Mouse (Mus musculus): ENCODE data around the gene Rptor. TPM values are rescaled to one million over a fixed set of nuclear protein-coding genes. Genes with fewer than 3 reads are reported as not detected.

Rptor gene
- polyA plus RNA-seq (2015; fragmentation: Nextera tagmentation; extraction: Ambion mirVana): 9.1 and 9.9 TPM in 2 replicates

GRCm38 (mm10) chr11:119602763-119603526 lies at the start of gene Rptor:
Gene Rptor (plus strand): TSS chr11:119602905.
- Histone ChIP-seq H3K27ac (ENCODE audit: low read length) (peak within 1 kb of the TSS; percentile 82), H3K4me1 (ENCODE audit: insufficient read depth, low read length) (peaks cover 12% of the 10 kb centered on the region), H3K36me3 (ENCODE audit: insufficient read depth, low read length) (0 out of 2 replicates have a peak, but pooled peaks cover 2% of the 10 kb centered on the region), H3K4me2 (replicated peaks; ENCODE audit: low read depth, low read length) (peak within 1 kb of the TSS; percentile 71), H3K4me3 (ENCODE audit: low read length) (peak within 1 kb of the TSS; percentile 79), H3K9ac (replicated peaks; ENCODE audit: low read length) (peak within 1 kb of the TSS; percentile 90), H3K27me3 (ENCODE audit: insufficient read depth, low read length) (no peaks in the 10 kb centered on the region), H3K9me3 (ENCODE audit: low read length) (no peaks in the 10 kb centered on the region)
- peak; percentile 99 for ATAC-seq (ENCODE audit: low FRiP score, low TSS enrichment)
- WGBS: under 1% methylated on average over 63 of the region's 63 CpGs

DNA sequence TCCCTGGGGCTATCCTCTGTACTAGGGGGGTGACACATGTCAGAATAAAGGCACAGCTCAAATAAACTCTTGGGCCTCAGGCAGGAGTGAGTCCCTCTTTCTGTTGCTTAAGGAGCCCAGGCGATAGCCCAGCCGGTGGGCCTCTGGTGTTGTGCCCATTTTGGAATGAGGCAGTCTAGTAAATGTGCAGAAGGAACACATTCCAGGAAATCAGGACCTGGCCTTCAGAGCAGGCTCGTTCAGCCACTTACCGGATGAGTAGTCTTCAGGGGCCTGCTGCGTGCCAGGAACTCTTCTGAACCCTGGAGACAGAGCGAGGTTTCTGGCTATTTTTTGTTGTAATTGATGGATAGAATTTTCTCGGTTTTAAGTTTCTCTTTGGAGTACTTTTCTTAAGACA lies 48.0 kb upstream of the Rptor start:
- Histone ChIP-seq H3K9me3 (ENCODE audit: low read length) (no peaks in the 10 kb centered on the region), H3K9ac (replicated peaks; ENCODE audit: low read length) (no peak overlapping the region), H3K27me3 (ENCODE audit: insufficient read depth, low read length) (peaks cover 15% of the 10 kb centered on the region), H3K4me2 (replicated peaks; ENCODE audit: low read depth, low read length) (no peak overlapping the region), H3K4me1 (ENCODE audit: insufficient read depth, low read length) (peaks cover 10% of the 10 kb centered on the region), H3K4me3 (ENCODE audit: low read length) (no peak overlapping the region), H3K36me3 (ENCODE audit: insufficient read depth, low read length) (no peaks in the 10 kb centered on the region), H3K27ac (ENCODE audit: low read length) (no peak overlapping the region)
- ATAC-seq (ENCODE audit: low FRiP score, low TSS enrichment): no peak
- 57% methylated on average over 7 of the region's 7 CpGs for WGBS

GRCm38 (mm10) chr11:119555170-119555569 lies 47.5 kb upstream of the Rptor start:
- Histone ChIP-seq H3K4me1 (ENCODE audit: insufficient read depth, low read length) (peaks cover 10% of the 10 kb centered on the region), H3K36me3 (ENCODE audit: insufficient read depth, low read length) (no peaks in the 10 kb centered on the region), H3K9me3 (ENCODE audit: low read length) (no peaks in the 10 kb centered on the region), H3K4me3 (ENCODE audit: low read length) (no peak overlapping the region), H3K4me2 (replicated peaks; ENCODE audit: low read depth, low read length) (no peak overlapping the region), H3K9ac (replicated peaks; ENCODE audit: low read length) (no peak overlapping the region), H3K27me3 (ENCODE audit: insufficient read depth, low read length) (peaks cover 10% of the 10 kb centered on the region), H3K27ac (ENCODE audit: low read length) (no peak overlapping the region)
- no peak for ATAC-seq (ENCODE audit: low FRiP score, low TSS enrichment)
- 75% methylated on average over 7 of the region's 7 CpGs for WGBS

- Histone ChIP-seq H3K27ac (ENCODE audit: low read length) (no peak overlapping the region), H3K27me3 (ENCODE audit: insufficient read depth, low read length) (no peaks in the 10 kb centered on the region), H3K9ac (replicated peaks; ENCODE audit: low read length) (no peak overlapping the region), H3K4me3 (ENCODE audit: low read length) (no peak overlapping the region), H3K4me2 (replicated peaks; ENCODE audit: low read depth, low read length) (no peak overlapping the region), H3K4me1 (ENCODE audit: insufficient read depth, low read length) (peaks cover 10% of the 10 kb centered on the region), H3K36me3 (ENCODE audit: insufficient read depth, low read length) (no peaks in the 10 kb centered on the region), H3K9me3 (ENCODE audit: low read length) (no peaks in the 10 kb centered on the region)
- whole genome bisulfite sequencing: 27% methylated on average over 17 of the region's 17 CpGs
- ATAC-seq (ENCODE audit: low FRiP score, low TSS enrichment): no peak
Observed at GRCm38 (mm10) chr11:119557940-119558869, 44.5 kb upstream of the Rptor start.

DNA sequence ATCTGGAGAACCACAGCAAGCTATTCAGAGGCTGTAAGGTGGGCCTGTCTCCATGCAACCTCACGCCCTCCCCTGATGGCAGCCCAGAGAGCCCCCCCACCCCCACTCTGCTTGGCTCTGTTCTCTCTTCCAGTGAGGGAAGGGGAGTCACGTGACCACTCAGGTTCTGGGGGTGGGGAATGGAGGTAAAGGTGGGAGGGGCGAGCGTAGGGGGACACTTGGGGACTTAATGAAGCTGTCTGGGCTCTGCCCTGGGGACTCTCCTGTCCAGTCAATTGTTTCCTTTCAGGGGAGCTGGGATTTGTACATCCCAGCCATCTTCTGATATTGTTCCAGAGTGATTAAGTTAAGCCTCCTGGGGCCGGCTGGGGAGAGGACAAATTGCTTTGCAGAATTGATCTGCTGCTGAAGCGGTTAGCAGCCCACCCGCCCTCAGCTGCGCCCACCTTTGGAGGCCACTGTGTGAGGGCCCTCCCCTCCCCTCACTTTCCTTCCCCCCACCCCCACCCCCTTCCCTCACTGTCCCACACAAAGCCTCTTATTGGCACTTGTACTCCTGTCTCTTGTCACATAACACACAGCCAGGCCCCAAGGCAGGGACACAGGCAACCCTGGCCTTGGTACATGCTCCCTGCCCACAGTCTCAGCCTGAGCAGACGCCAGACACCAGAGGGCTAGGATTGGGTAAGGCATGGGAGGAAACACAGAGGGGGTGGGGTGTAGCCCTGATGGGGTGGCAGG lies 43.7 kb upstream of the Rptor start:
- no peak overlapping the region for H3K27ac ChIP-seq (ENCODE audit: low read length)
- no peaks in the 10 kb centered on the region for H3K36me3 ChIP-seq (ENCODE audit: insufficient read depth, low read length)
- H3K9ac ChIP-seq (replicated peaks; ENCODE audit: low read length): no peak overlapping the region
- H3K27me3 ChIP-seq (ENCODE audit: insufficient read depth, low read length): no peaks in the 10 kb centered on the region
- H3K4me3 ChIP-seq (ENCODE audit: low read length): no peak overlapping the region
- no peaks in the 10 kb centered on the region for H3K9me3 ChIP-seq (ENCODE audit: low read length)
- no peak overlapping the region for H3K4me2 ChIP-seq (replicated peaks; ENCODE audit: low read depth, low read length)
- 21% methylated on average over 9 of the region's 9 CpGs for WGBS
- ATAC-seq (ENCODE audit: low FRiP score, low TSS enrichment): peak; percentile 40; the same call in 1 of the 2 replicates
- peaks cover 10% of the 10 kb centered on the region for H3K4me1 ChIP-seq (ENCODE audit: insufficient read depth, low read length)

GRCm38 (mm10) chr11:119562286-119562685 lies 40.4 kb upstream of the Rptor start:
- H3K27me3 ChIP-seq (ENCODE audit: insufficient read depth, low read length): peaks cover 4% of the 10 kb centered on the region; the same call in 1 of the 2 replicates
- ATAC-seq (ENCODE audit: low FRiP score, low TSS enrichment): no peak
- H3K4me3 ChIP-seq (ENCODE audit: low read length): no peak overlapping the region
- no peak overlapping the region for H3K4me2 ChIP-seq (replicated peaks; ENCODE audit: low read depth, low read length)
- H3K4me1 ChIP-seq (ENCODE audit: insufficient read depth, low read length): peaks cover 15% of the 10 kb centered on the region
- WGBS: 29% methylated on average over 6 of the region's 6 CpGs
- no peaks in the 10 kb centered on the region for H3K36me3 ChIP-seq (ENCODE audit: insufficient read depth, low read length)
- H3K27ac ChIP-seq (ENCODE audit: low read length): no peak overlapping the region
- H3K9ac ChIP-seq (replicated peaks; ENCODE audit: low read length): no peak overlapping the region
- H3K9me3 ChIP-seq (ENCODE audit: low read length): no peaks in the 10 kb centered on the region

DNA sequence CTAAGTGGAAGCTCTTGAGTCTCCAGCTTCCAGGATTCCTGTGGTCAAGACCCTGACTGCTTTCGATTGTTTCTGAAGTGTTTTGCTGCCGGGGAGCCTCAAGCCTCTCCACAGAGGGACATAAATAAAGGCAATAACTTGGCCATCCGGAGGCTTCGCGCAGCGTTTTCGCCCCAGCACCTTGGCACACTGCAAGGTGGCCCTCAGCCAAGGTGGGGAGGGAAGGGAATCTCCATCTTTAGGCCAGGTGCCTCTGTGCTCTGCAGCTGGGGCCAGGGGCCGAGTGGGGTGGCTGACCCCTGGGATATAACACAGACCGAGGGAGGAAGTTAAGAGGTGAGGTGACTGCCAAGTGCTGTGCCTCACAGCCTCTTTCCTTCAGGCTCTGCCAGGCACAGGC lies 39.5 kb upstream of the Rptor start:
- Histone ChIP-seq H3K4me3 (ENCODE audit: low read length) (no peak overlapping the region), H3K4me2 (replicated peaks; ENCODE audit: low read depth, low read length) (no peak overlapping the region), H3K4me1 (ENCODE audit: insufficient read depth, low read length) (peaks cover 15% of the 10 kb centered on the region), H3K36me3 (ENCODE audit: insufficient read depth, low read length) (no peaks in the 10 kb centered on the region), H3K27me3 (ENCODE audit: insufficient read depth, low read length) (peaks cover 4% of the 10 kb centered on the region; the same call in 1 of the 2 replicates), H3K9me3 (ENCODE audit: low read length) (no peaks in the 10 kb centered on the region), H3K9ac (replicated peaks; ENCODE audit: low read length) (no peak overlapping the region), H3K27ac (ENCODE audit: low read length) (no peak overlapping the region)
- WGBS: 36% methylated on average over 9 of the region's 9 CpGs
- ATAC-seq (ENCODE audit: low FRiP score, low TSS enrichment): no peak

DNA sequence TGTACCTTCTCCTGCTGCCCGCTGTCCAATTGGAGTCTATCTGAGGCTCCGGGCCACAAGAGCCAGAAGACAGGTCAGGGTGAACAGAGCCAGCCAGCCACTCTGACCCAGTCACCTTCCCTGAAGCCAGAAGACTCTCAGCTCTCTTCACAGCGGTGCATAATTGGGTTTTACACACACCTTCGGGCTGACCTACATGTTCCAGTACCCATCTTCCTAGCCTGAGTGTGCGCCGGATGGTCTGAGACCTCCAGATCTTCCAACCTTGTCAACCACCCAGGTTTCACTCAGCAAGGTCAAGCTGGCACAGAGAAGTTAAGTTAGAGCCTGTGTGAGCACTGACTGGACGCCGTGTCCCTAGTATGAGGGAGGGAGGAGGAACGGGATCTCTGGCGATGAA lies 38.3 kb upstream of the Rptor start:
- Histone ChIP-seq H3K4me2 (replicated peaks; ENCODE audit: low read depth, low read length) (no peak overlapping the region), H3K9me3 (ENCODE audit: low read length) (no peaks in the 10 kb centered on the region), H3K9ac (replicated peaks; ENCODE audit: low read length) (no peak overlapping the region), H3K4me3 (ENCODE audit: low read length) (no peak overlapping the region), H3K4me1 (ENCODE audit: insufficient read depth, low read length) (peaks cover 5% of the 10 kb centered on the region; the same call in 1 of the 2 replicates), H3K27ac (ENCODE audit: low read length) (no peak overlapping the region), H3K36me3 (ENCODE audit: insufficient read depth, low read length) (no peaks in the 10 kb centered on the region), H3K27me3 (ENCODE audit: insufficient read depth, low read length) (peaks cover 4% of the 10 kb centered on the region; the same call in 1 of the 2 replicates)
- 87% methylated on average over 10 of the region's 10 CpGs for WGBS
- ATAC-seq (ENCODE audit: low FRiP score, low TSS enrichment): no peak

DNA sequence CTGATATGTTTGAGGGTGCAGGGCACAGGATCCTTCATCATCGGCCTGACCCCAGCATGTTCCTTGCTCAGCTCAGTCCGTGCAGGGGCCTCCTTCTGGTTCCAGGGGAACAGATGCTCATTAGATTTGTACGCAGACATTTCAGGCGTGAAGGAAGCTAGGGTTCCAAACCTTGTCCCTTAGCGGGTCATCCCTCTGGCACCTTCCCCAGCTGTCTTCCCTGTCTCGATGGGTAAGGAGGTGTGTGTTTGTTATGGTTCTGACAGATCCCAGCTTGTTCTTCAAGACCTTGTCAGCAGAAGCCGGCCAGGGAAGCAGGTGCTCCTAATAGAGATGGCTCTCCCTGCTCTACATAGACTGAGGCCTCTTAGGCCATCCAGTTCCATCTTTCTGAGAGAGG lies 37.7 kb upstream of the Rptor start:
- H3K27me3 ChIP-seq (ENCODE audit: insufficient read depth, low read length): peaks cover 4% of the 10 kb centered on the region; the same call in 1 of the 2 replicates
- H3K9me3 ChIP-seq (ENCODE audit: low read length): no peaks in the 10 kb centered on the region
- no peak overlapping the region for H3K4me3 ChIP-seq (ENCODE audit: low read length)
- H3K4me1 ChIP-seq (ENCODE audit: insufficient read depth, low read length): 0 out of 2 replicates have a peak, but pooled peaks cover 4% of the 10 kb centered on the region
- ATAC-seq (ENCODE audit: low FRiP score, low TSS enrichment): no peak
- H3K36me3 ChIP-seq (ENCODE audit: insufficient read depth, low read length): no peaks in the 10 kb centered on the region
- H3K27ac ChIP-seq (ENCODE audit: low read length): no peak overlapping the region
- no peak overlapping the region for H3K4me2 ChIP-seq (replicated peaks; ENCODE audit: low read depth, low read length)
- WGBS: 59% methylated on average over 7 of the region's 7 CpGs
- no peak overlapping the region for H3K9ac ChIP-seq (replicated peaks; ENCODE audit: low read length)
